Mouse (Mus musculus): Measurements from ENCODE around the gene Slc7a5.

Slc7a5 gene

GRCm38 (mm10) chr8:121850018-121850417 is 57.5 kb downstream of the Slc7a5 start:
- peak; percentile 93 for DNase-seq (ENCODE audit: low read depth, low spot score)

GRCm38 (mm10) chr8:121849303-121849702 is 58.2 kb downstream of the Slc7a5 start:
- no peak for DNase-seq (ENCODE audit: low read depth, low spot score)

GRCm38 (mm10) chr8:121848495-121848894 is 59.0 kb downstream of the Slc7a5 start:
- DNase-seq (ENCODE audit: low read depth, low spot score), result peak; percentile 84

GRCm38 (mm10) chr8:121847987-121848386 is 59.5 kb downstream of the Slc7a5 start:
- DNase-seq (ENCODE audit: low read depth, low spot score), result peak; percentile 28

- no peak for DNase-seq (ENCODE audit: low read depth, low spot score)
Measured at GRCm38 (mm10) chr8:121847261-121847822, 60.2 kb downstream of the Slc7a5 start.

- DNase-seq (ENCODE audit: low read depth, low spot score), result no peak
Measured at GRCm38 (mm10) chr8:121846815-121847214, 60.7 kb downstream of the Slc7a5 start.

- DNase-seq (ENCODE audit: low read depth, low spot score), result no peak
Measured at GRCm38 (mm10) chr8:121844765-121845164, 62.7 kb downstream of the Slc7a5 start.

- no peak for DNase-seq (ENCODE audit: low read depth, low spot score)
Measured at GRCm38 (mm10) chr8:121843184-121843733, 64.2 kb downstream of the Slc7a5 start.

- no peak for DNase-seq (ENCODE audit: low read depth, low spot score)
Measured at GRCm38 (mm10) chr8:121842064-121842955, 65.2 kb downstream of the Slc7a5 start.

- DNase-seq (ENCODE audit: low read depth, low spot score), result peak; percentile 90
Measured at GRCm38 (mm10) chr8:121841242-121841641, 66.3 kb downstream of the Slc7a5 start.

GRCm38 (mm10) chr8:121832503-121832902 is 75.0 kb downstream of the Slc7a5 start:
- DNase-seq (ENCODE audit: low read depth, low spot score), result peak; percentile 88

GRCm38 (mm10) chr8:121832061-121832460 is 75.4 kb downstream of the Slc7a5 start:
- DNase-seq (ENCODE audit: low read depth, low spot score), result no peak

All from 3T3-L1 (cell line).